Mouse (Mus musculus) embryo, embryonic 11.5 days (tissue): ENCODE data around the gene Gm10096.
"Not testable (repeated sequence)": the region's sequence is repeated elsewhere in the genome, so short reads cannot be mapped to it uniquely, and the experiment has no call there.

Experiments
- DNase-seq: peaks from one replicate; pipeline ENCODE4 v3.0.0-alpha.2; 2012; ENCODE audit warnings: low read depth, low spot score

Gm10096 gene

GRCm38 (mm10) chrX:28954602-28955001 is at the start of gene Gm10096:
Gene Gm10096, minus strand, starts transcription at chrX:28954702.
- not testable (repeated sequence) for DNase-seq
